In genomic region chr19:53557267-53557936, GRCm38 (mm10) we compare ENCODE assay signal across 8 mouse cellular contexts. TPM values are rescaled to one million over a fixed set of nuclear protein-coding genes. Genes with fewer than 3 reads are reported as not detected.
A peak's percentile ranks its signal among the peaks of the same experiment; 100 is the strongest.
DNase-seq lines count a peak whose midpoint lies in the region; ATAC-seq lines count a peak whose summit lies in the region.

No protein-coding gene starts in this region.

- no peaks in the 10 kb centered on the region for H3K36me3 ChIP-seq in hindbrain, embryonic 15.5 days
- no peaks in the 10 kb centered on the region for H3K36me3 ChIP-seq in liver, embryonic 15.5 days (replicated peaks)

- no peak overlapping the region for H3K27ac ChIP-seq in hindbrain, embryonic 15.5 days (replicated peaks)
- H3K27ac ChIP-seq in liver, embryonic 15.5 days (replicated peaks), result no peak overlapping the region

- intact Hi-C loops in gastrocnemius, postnatal 36 days (cut with DNase I), result no loop called here

- peak; percentile 21 to 23 for DNase-seq in adrenal gland, postnatal 36 days
- DNase-seq in adrenal gland, adult 18-20 months (ENCODE audit: low spot score in 2 of 2), result no peak
- DNase-seq in thymus, postnatal 25 days, result peak; percentile 62
- no peak for DNase-seq in layer of hippocampus, adult 18-20 months (ENCODE audit: low spot score in 2 of 2)
- no peak for DNase-seq in gastrocnemius, postnatal 36 days

- H3K9ac ChIP-seq in hindbrain, embryonic 15.5 days, result no peak overlapping the region
- no peak overlapping the region for H3K9ac ChIP-seq in liver, embryonic 15.5 days

- H3K27me3 ChIP-seq in hindbrain, embryonic 15.5 days, result no peaks in the 10 kb centered on the region
- H3K27me3 ChIP-seq in liver, embryonic 15.5 days, result no peaks in the 10 kb centered on the region

- H3K9me3 ChIP-seq in hindbrain, embryonic 15.5 days, result no peaks in the 10 kb centered on the region
- H3K9me3 ChIP-seq in liver, embryonic 15.5 days (replicated peaks), result no peaks in the 10 kb centered on the region

- H3K4me2 ChIP-seq in hindbrain, embryonic 15.5 days, result peak overlapping the region; percentile 35
- peak overlapping the region; percentile 20 for H3K4me2 ChIP-seq in liver, embryonic 15.5 days

- ATAC-seq in common myeloid progenitor, adult 5-6 weeks (replicated peaks; ENCODE audit: low read depth, poor library complexity, severe bottlenecking), result peak; percentile 72
- ATAC-seq in hindbrain, embryonic 15.5 days (ENCODE audit: low FRiP score, low read depth), result no peak
- ATAC-seq in liver, embryonic 15.5 days (ENCODE audit: insufficient read depth), result no peak

- H3K4me1 ChIP-seq in hindbrain, embryonic 15.5 days (replicated peaks), result peaks cover 7% of the 10 kb centered on the region; the same call in 1 of the 2 replicates
- H3K4me1 ChIP-seq in liver, embryonic 15.5 days (replicated peaks), result peaks cover 32% of the 10 kb centered on the region

- no peak overlapping the region for H3K4me3 ChIP-seq in hindbrain, embryonic 15.5 days
- no peak overlapping the region for H3K4me3 ChIP-seq in liver, embryonic 15.5 days (replicated peaks)

- WGBS in hindbrain, embryonic 15.5 days, result 32% methylated on average over 20 of the region's 20 CpGs
- WGBS in liver, embryonic 15.5 days (ENCODE audit: insufficient replicate concordance), result 35% methylated on average over 20 of the region's 20 CpGs

RNA-seq across cellular contexts. Expression of gene Dusp5, which starts 28.5 kb away (rescaled TPM):
- total RNA-seq in adrenal gland, postnatal 36 days (2021), result 10 to 100 TPM; 16.1 to 29.8 TPM
- total RNA-seq in adrenal gland, adult 18-20 months (2021), result 10 to 100 TPM in 1 of 2 experiments, 1 to 10 TPM in 1; 6.5 to 13.6 TPM
- total RNA-seq in common myeloid progenitor, adult 5-6 weeks (2017), result 16.6 and 19.8 TPM in 2 replicates
- 6.3 and 7.7 TPM in 2 replicates for polyA plus RNA-seq in hindbrain, embryonic 15.5 days (2015; fragmentation: Nextera tagmentation; extraction: Ambion mirVana)
- polyA plus RNA-seq in liver, embryonic 15.5 days (2015; fragmentation: Nextera tagmentation; extraction: Ambion mirVana), result 2.0 and 2.4 TPM in 2 replicates
- 10 to 100 TPM; 28.4 to 37.0 TPM for total RNA-seq in layer of hippocampus, adult 18-20 months (2021)
- 1 to 10 TPM; 1.1 to 1.2 TPM for total RNA-seq in gastrocnemius, postnatal 36 days (2021)

RNA-seq across cellular contexts. Expression of gene Nutf2-ps1, which starts 31.5 kb away (rescaled TPM):
- total RNA-seq in adrenal gland, postnatal 36 days (2021), result 10 to 100 TPM; 74.1 to 79.8 TPM
- 10 to 100 TPM; 63.0 to 71.1 TPM for total RNA-seq in adrenal gland, adult 18-20 months (2021)
- 193 and 221 TPM in 2 replicates for total RNA-seq in common myeloid progenitor, adult 5-6 weeks (2017)
- polyA plus RNA-seq in hindbrain, embryonic 15.5 days (2015; fragmentation: Nextera tagmentation; extraction: Ambion mirVana), result 218 and 261 TPM in 2 replicates
- polyA plus RNA-seq in liver, embryonic 15.5 days (2015; fragmentation: Nextera tagmentation; extraction: Ambion mirVana), result 159 and 171 TPM in 2 replicates
- 10 to 100 TPM; 33.4 to 47.2 TPM for total RNA-seq in layer of hippocampus, adult 18-20 months (2021)
- 10 to 100 TPM; 56.6 to 81.6 TPM for total RNA-seq in gastrocnemius, postnatal 36 days (2021)

RNA-seq across cellular contexts. Expression of gene Smc3, which starts 42.8 kb away (rescaled TPM):
- 10 to 100 TPM; 32.5 TPM for total RNA-seq in adrenal gland, postnatal 36 days (2021)
- total RNA-seq in adrenal gland, adult 18-20 months (2021), result 10 to 100 TPM; 24.7 to 30.2 TPM
- 188 and 212 TPM in 2 replicates for total RNA-seq in common myeloid progenitor, adult 5-6 weeks (2017)
- polyA plus RNA-seq in hindbrain, embryonic 15.5 days (2015; fragmentation: Nextera tagmentation; extraction: Ambion mirVana), result 53.7 and 54.7 TPM in 2 replicates
- 28.7 and 31.0 TPM in 2 replicates for polyA plus RNA-seq in liver, embryonic 15.5 days (2015; fragmentation: Nextera tagmentation; extraction: Ambion mirVana)
- total RNA-seq in layer of hippocampus, adult 18-20 months (2021), result 10 to 100 TPM; 40.8 to 42.8 TPM
- total RNA-seq in gastrocnemius, postnatal 36 days (2021), result 10 to 100 TPM; 13.1 to 14.2 TPM

Comparison
In these comparisons a context has a peak if more than half of its experiments do, and no peak if none do; other contexts are left out.
1. DNase-seq: peak in adrenal gland, postnatal 36 days (2 of 2) and thymus, postnatal 25 days (single experiment); none in adrenal gland, adult 18-20 months (0 of 2), layer of hippocampus, adult 18-20 months (0 of 2) and gastrocnemius, postnatal 36 days (0 of 2).